Mouse (Mus musculus) myocyte (in vitro differentiated cells): Measurements from ENCODE around the gene Lexm.

ENCODE experiments used
- MYOG ChIP-seq, 3 experiments: IDR thresholded peaks; one replicate each; pipeline ENCODE4 v1.6.1; 2011; ENCODE audit warnings: control low read depth in 2 of 3, low read depth in 2 of 3, mild to moderate bottlenecking in 2 of 3; ENCODE audit not compliant: insufficient read length in 2 of 3, control insufficient read depth in 1 of 3, insufficient read depth in 1 of 3
- POLR2A ChIP-seq: IDR thresholded peaks from one replicate; pipeline ENCODE4 v1.6.1; 2011; ENCODE audit warnings: low read depth, mild to moderate bottlenecking, control low read depth, moderate library complexity; ENCODE audit not compliant: insufficient read length
- POLR2AphosphoS2 ChIP-seq: IDR thresholded peaks from one replicate; pipeline ENCODE4 v1.6.1; 2011; ENCODE audit warnings: low read depth, control low read depth; ENCODE audit not compliant: insufficient read length
- SRF ChIP-seq: IDR thresholded peaks from one replicate; pipeline ENCODE4 v1.6.1; 2011; ENCODE audit warnings: low read depth; ENCODE audit not compliant: control insufficient read depth, insufficient read length
- USF1 ChIP-seq: IDR thresholded peaks from one replicate; pipeline ENCODE4 v1.6.1; 2011; ENCODE audit warnings: low read depth, mild to moderate bottlenecking, control low read depth, moderate library complexity

DNA sequence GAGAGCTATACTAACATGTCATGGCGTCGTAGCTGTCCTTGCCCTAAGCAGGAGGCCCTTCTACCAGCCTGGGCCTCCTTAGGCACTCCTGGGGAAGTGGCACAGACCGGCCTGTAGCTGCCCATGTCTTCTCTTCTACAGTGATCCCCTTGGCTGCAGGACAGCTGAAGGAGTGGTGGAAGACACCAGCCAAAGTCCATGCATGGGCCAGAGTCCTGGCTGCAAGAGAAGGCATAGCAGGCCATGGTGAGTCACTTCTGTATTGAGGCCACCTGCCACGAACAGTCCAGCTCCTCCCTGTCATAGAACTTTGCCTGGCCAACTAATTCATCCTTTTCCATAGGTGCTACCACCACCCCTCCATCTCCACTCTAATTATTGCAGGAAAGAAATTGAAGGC, 1.9 kb upstream of the Lexm start:
- TF ChIP-seq USF1 (no peak), POLR2A (no peak), SRF (no peak), POLR2AphosphoS2 (no peak), MYOG (IDR thresholded peaks at IDR 0.05; ENCODE audit: control insufficient read depth in 1 of 3, insufficient read depth in 1 of 3, insufficient read length in 2 of 3, low read depth in 2 of 3) (no peak)
